Mouse (Mus musculus): Measurements from ENCODE around the gene Psen2. TPM values are rescaled to one million over a fixed set of nuclear protein-coding genes. Genes with fewer than 3 reads are reported as not detected.

Gene Psen2
- polyA plus RNA-seq, 1 experiment from 2014 or later: 13.7 TPM

GRCm38 (mm10) chr1:180225500-180226220, 37.6 kb downstream of the Psen2 start:
- H3K9ac ChIP-seq (replicated peaks; ENCODE audit: low read length): peak overlapping the region; percentile 55
- H3K4me3 ChIP-seq (replicated peaks; ENCODE audit: low read depth, low read length): peak overlapping the region; percentile 40
- no peaks in the 10 kb centered on the region for H3K36me3 ChIP-seq (ENCODE audit: control insufficient read depth, insufficient read depth, low read length)
- no peaks in the 10 kb centered on the region for H3K27me3 ChIP-seq (ENCODE audit: control insufficient read depth, insufficient read depth, low read length)
- WGBS: 16% methylated on average over 21 of the region's 21 CpGs
- H3K4me1 ChIP-seq (ENCODE audit: control insufficient read depth, insufficient read depth, low read length): no peaks in the 10 kb centered on the region; the same call in 1 of the 2 replicates
- peak overlapping the region; percentile 73 for H3K27ac ChIP-seq (replicated peaks; ENCODE audit: low read depth, low read length)
- peak overlapping the region; percentile 59 for H3K4me2 ChIP-seq (ENCODE audit: low read length)
- DNase-seq: peak; percentile 83
- peak; percentile 79; the same call in 1 of the 2 replicates for ATAC-seq (ENCODE audit: low FRiP score, low TSS enrichment)
- H3K9me3 ChIP-seq (ENCODE audit: control insufficient read depth, low read length): no peaks in the 10 kb centered on the region

GRCm38 (mm10) chr1:180222007-180222406, 41.2 kb downstream of the Psen2 start:
- no peak for DNase-seq
- no peak overlapping the region for H3K27ac ChIP-seq (replicated peaks; ENCODE audit: low read depth, low read length)

GRCm38 (mm10) chr1:180220791-180221542, 42.3 kb downstream of the Psen2 start:
- H3K9ac ChIP-seq (replicated peaks; ENCODE audit: low read length): no peak overlapping the region
- no peaks in the 10 kb centered on the region for H3K9me3 ChIP-seq (ENCODE audit: control insufficient read depth, low read length)
- DNase-seq (no peak), ATAC-seq (ENCODE audit: low FRiP score, low TSS enrichment) (no peak)
- H3K4me2 ChIP-seq (ENCODE audit: low read length): no peak overlapping the region
- no peaks in the 10 kb centered on the region for H3K36me3 ChIP-seq (ENCODE audit: control insufficient read depth, insufficient read depth, low read length)
- no peak overlapping the region for H3K27ac ChIP-seq (replicated peaks; ENCODE audit: low read depth, low read length)
- no peaks in the 10 kb centered on the region; the same call in 1 of the 2 replicates for H3K4me1 ChIP-seq (ENCODE audit: control insufficient read depth, insufficient read depth, low read length)
- no peaks in the 10 kb centered on the region for H3K27me3 ChIP-seq (ENCODE audit: control insufficient read depth, insufficient read depth, low read length)
- no peak overlapping the region for H3K4me3 ChIP-seq (replicated peaks; ENCODE audit: low read depth, low read length)
- 92% methylated on average over 19 of the region's 19 CpGs for WGBS

More at GRCm38 (mm10) chr1:180222007-180222406, 41.2 kb downstream of the Psen2 start:
- no peaks in the 10 kb centered on the region for H3K36me3 ChIP-seq (ENCODE audit: control insufficient read depth, insufficient read depth, low read length)
- 95% methylated on average over 1 of the region's 1 CpGs for WGBS
- no peak overlapping the region for H3K4me2 ChIP-seq (ENCODE audit: low read length)
- no peak overlapping the region for H3K4me3 ChIP-seq (replicated peaks; ENCODE audit: low read depth, low read length)
- no peak overlapping the region for H3K9ac ChIP-seq (replicated peaks; ENCODE audit: low read length)
- no peaks in the 10 kb centered on the region for H3K27me3 ChIP-seq (ENCODE audit: control insufficient read depth, insufficient read depth, low read length)
- H3K9me3 ChIP-seq (ENCODE audit: control insufficient read depth, low read length): no peaks in the 10 kb centered on the region
- no peaks in the 10 kb centered on the region; the same call in 1 of the 2 replicates for H3K4me1 ChIP-seq (ENCODE audit: control insufficient read depth, insufficient read depth, low read length)
- ATAC-seq (ENCODE audit: low FRiP score, low TSS enrichment): no peak

- Histone ChIP-seq H3K9me3 (ENCODE audit: control insufficient read depth, low read length) (no peaks in the 10 kb centered on the region), H3K4me2 (ENCODE audit: low read length) (no peak overlapping the region), H3K36me3 (ENCODE audit: control insufficient read depth, insufficient read depth, low read length) (no peaks in the 10 kb centered on the region), H3K4me1 (ENCODE audit: control insufficient read depth, insufficient read depth, low read length) (no peaks in the 10 kb centered on the region), H3K27me3 (ENCODE audit: control insufficient read depth, insufficient read depth, low read length) (no peaks in the 10 kb centered on the region), H3K27ac (replicated peaks; ENCODE audit: low read depth, low read length) (no peak overlapping the region), H3K9ac (replicated peaks; ENCODE audit: low read length) (no peak overlapping the region), H3K4me3 (replicated peaks; ENCODE audit: low read depth, low read length) (no peak overlapping the region)
- 56% methylated on average over 5 of the region's 5 CpGs for WGBS
- no peak for DNase-seq
- ATAC-seq (ENCODE audit: low FRiP score, low TSS enrichment): no peak
These were observed 46.5 kb downstream of the Psen2 start for GRCm38 (mm10) chr1:180216541-180217276.

- Histone ChIP-seq H3K4me3 (replicated peaks; ENCODE audit: low read depth, low read length) (no peak overlapping the region), H3K4me1 (ENCODE audit: control insufficient read depth, insufficient read depth, low read length) (no peaks in the 10 kb centered on the region), H3K4me2 (ENCODE audit: low read length) (no peak overlapping the region), H3K27ac (replicated peaks; ENCODE audit: low read depth, low read length) (no peak overlapping the region), H3K27me3 (ENCODE audit: control insufficient read depth, insufficient read depth, low read length) (no peaks in the 10 kb centered on the region), H3K36me3 (ENCODE audit: control insufficient read depth, insufficient read depth, low read length) (no peaks in the 10 kb centered on the region), H3K9ac (replicated peaks; ENCODE audit: low read length) (no peak overlapping the region), H3K9me3 (ENCODE audit: control insufficient read depth, low read length) (no peaks in the 10 kb centered on the region)
- ATAC-seq (ENCODE audit: low FRiP score, low TSS enrichment): peak; percentile 64
- 18% methylated on average over 4 of the region's 4 CpGs for WGBS
- DNase-seq: peak; percentile 85
These were observed 48.2 kb downstream of the Psen2 start for GRCm38 (mm10) chr1:180215044-180215443.

- no peaks in the 10 kb centered on the region for H3K27me3 ChIP-seq (ENCODE audit: control insufficient read depth, insufficient read depth, low read length)
- H3K36me3 ChIP-seq (ENCODE audit: control insufficient read depth, insufficient read depth, low read length): no peaks in the 10 kb centered on the region
- H3K4me2 ChIP-seq (ENCODE audit: low read length): no peak overlapping the region
- H3K9ac ChIP-seq (replicated peaks; ENCODE audit: low read length): no peak overlapping the region
- ATAC-seq (ENCODE audit: low FRiP score, low TSS enrichment): no peak
- 93% methylated on average over 5 of the region's 5 CpGs for WGBS
- no peak overlapping the region for H3K27ac ChIP-seq (replicated peaks; ENCODE audit: low read depth, low read length)
- no peak for DNase-seq
- H3K4me3 ChIP-seq (replicated peaks; ENCODE audit: low read depth, low read length): no peak overlapping the region
- H3K4me1 ChIP-seq (ENCODE audit: control insufficient read depth, insufficient read depth, low read length): no peaks in the 10 kb centered on the region
- no peaks in the 10 kb centered on the region for H3K9me3 ChIP-seq (ENCODE audit: control insufficient read depth, low read length)
These were observed 50.3 kb downstream of the Psen2 start for GRCm38 (mm10) chr1:180212911-180213310.

GRCm38 (mm10) chr1:180210781-180211271, 52.4 kb downstream of the Psen2 start:
- no peak for DNase-seq
- Histone ChIP-seq H3K9me3 (ENCODE audit: control insufficient read depth, low read length) (no peaks in the 10 kb centered on the region), H3K4me2 (ENCODE audit: low read length) (no peak overlapping the region), H3K27me3 (ENCODE audit: control insufficient read depth, insufficient read depth, low read length) (no peaks in the 10 kb centered on the region), H3K4me1 (ENCODE audit: control insufficient read depth, insufficient read depth, low read length) (no peaks in the 10 kb centered on the region), H3K4me3 (replicated peaks; ENCODE audit: low read depth, low read length) (no peak overlapping the region), H3K27ac (replicated peaks; ENCODE audit: low read depth, low read length) (no peak overlapping the region), H3K36me3 (ENCODE audit: control insufficient read depth, insufficient read depth, low read length) (no peaks in the 10 kb centered on the region), H3K9ac (replicated peaks; ENCODE audit: low read length) (no peak overlapping the region)
- no peak for ATAC-seq (ENCODE audit: low FRiP score, low TSS enrichment)
- WGBS: 89% methylated on average over 9 of the region's 9 CpGs

- DNase-seq (no peak), ATAC-seq (ENCODE audit: low FRiP score, low TSS enrichment) (no peak)
- Histone ChIP-seq H3K9ac (replicated peaks; ENCODE audit: low read length) (no peak overlapping the region), H3K4me2 (ENCODE audit: low read length) (no peak overlapping the region), H3K9me3 (ENCODE audit: control insufficient read depth, low read length) (no peaks in the 10 kb centered on the region), H3K27me3 (ENCODE audit: control insufficient read depth, insufficient read depth, low read length) (no peaks in the 10 kb centered on the region), H3K36me3 (ENCODE audit: control insufficient read depth, insufficient read depth, low read length) (no peaks in the 10 kb centered on the region), H3K27ac (replicated peaks; ENCODE audit: low read depth, low read length) (no peak overlapping the region), H3K4me1 (ENCODE audit: control insufficient read depth, insufficient read depth, low read length) (no peaks in the 10 kb centered on the region), H3K4me3 (replicated peaks; ENCODE audit: low read depth, low read length) (no peak overlapping the region)
- WGBS: 77% methylated on average over 4 of the region's 4 CpGs
These were observed 53.2 kb downstream of the Psen2 start for GRCm38 (mm10) chr1:180210031-180210432.

Data from midbrain, embryonic 14.5 days (tissue).